Mouse (Mus musculus): ENCODE results near the gene Nrxn1.

- TF ChIP-seq CTCF (IDR thresholded peaks at IDR 0.05; ENCODE audit: insufficient read depth, low read depth, low read length) (no peak), POLR2A (IDR thresholded peaks at IDR 0.05; ENCODE audit: insufficient read depth, low read depth, low read length) (no peak)
These were observed 548.8 kb downstream of the Nrxn1 start for GRCm38 (mm10) chr17:90543986-90544638.
